Mouse (Mus musculus) MEL (cell line): ENCODE results near the gene Acad11. TPM values are rescaled to one million over a fixed set of nuclear protein-coding genes. Genes with fewer than 3 reads are reported as not detected.
A peak's percentile ranks its signal among the peaks of the same experiment; 100 is the strongest.

ENCODE experiments used
- DNase-seq: peaks from one replicate; pipeline ENCODE4 v3.0.0; 2011; ENCODE audit warnings: low read depth, low spot score
- H3K27ac ChIP-seq: 2 replicates; pipeline ENCODE4 v1.5.1; 2012; ENCODE audit warnings: low read depth, mild to moderate bottlenecking, control low read depth, low read length, moderate library complexity; ENCODE audit not compliant: control insufficient read depth
- H3K27me3 ChIP-seq, 2 experiments: fragments of 150-350 bp in 1 of 2; sonication (generic) in 1 of 2; 2 replicates each; pipeline ENCODE4 v1.6.1; 2012; ENCODE audit warnings: low read length in 2 of 2, mild to moderate bottlenecking in 2 of 2, improper control_type of control experiment in 1 of 2, moderate library complexity in 1 of 2; ENCODE audit not compliant: insufficient read depth in 2 of 2, control insufficient read depth in 1 of 2
- H3K36me3 ChIP-seq, 2 experiments: 2 replicates each; pipeline ENCODE4 v1.6.1; 2012 to 2014; ENCODE audit warnings: low read length in 2 of 2, improper control_type of control experiment in 1 of 2, inconsistent platforms in 1 of 2, mild to moderate bottlenecking in 1 of 2; ENCODE audit not compliant: insufficient read depth in 2 of 2, control insufficient read depth in 1 of 2
- H3K4me1 ChIP-seq, 2 experiments: fragments of 150-350 bp in 1 of 2; sonication (generic) in 1 of 2; 2 replicates each; pipeline ENCODE4 v1.6.1; 2012; ENCODE audit warnings: low read length in 2 of 2, improper control_type of control experiment in 1 of 2, mild to moderate bottlenecking in 1 of 2; ENCODE audit not compliant: insufficient read depth in 2 of 2, control insufficient read depth in 1 of 2
- H3K4me3 ChIP-seq, 2 experiments: fragments of 150-350 bp in 1 of 2; sonication (generic) in 1 of 2; 2 replicates each; pipeline ENCODE4 v1.5.1; 2012; ENCODE audit warnings: low read depth in 2 of 2, low read length in 2 of 2, mild to moderate bottlenecking in 2 of 2, moderate library complexity in 2 of 2, control low read depth in 1 of 2, improper control_type of control experiment in 1 of 2; ENCODE audit not compliant: control insufficient read depth in 1 of 2, insufficient read depth in 1 of 2
- H3K79me2 ChIP-seq: 2 replicates; pipeline ENCODE4 v1.6.1; 2012; ENCODE audit warnings: mild to moderate bottlenecking, low read length, moderate library complexity; ENCODE audit not compliant: control insufficient read depth, poor library complexity, insufficient read depth
- H3K9ac ChIP-seq: 2 replicates; pipeline ENCODE4 v1.6.1; 2012; ENCODE audit warnings: low read depth, mild to moderate bottlenecking, control low read depth, low read length, moderate library complexity; ENCODE audit not compliant: control insufficient read depth, poor library complexity, severe bottlenecking
- H3K9me3 ChIP-seq: fragments of 150-350 bp; sonication (generic); replicated peaks from 2 replicates; pipeline ENCODE4 v1.6.1; 2012; ENCODE audit warnings: mild to moderate bottlenecking, low read length, improper control_type of control experiment, moderate library complexity; ENCODE audit not compliant: insufficient read depth
- CHD1 ChIP-seq: IDR thresholded peaks from 2 replicates; pipeline ENCODE4 v1.6.1; 2012; ENCODE audit warnings: low read depth, mild to moderate bottlenecking, inconsistent platforms, low read length, improper control_type of control experiment
- CTCF ChIP-seq, 3 experiments: IDR thresholded peaks in 2 of 3; conservative IDR thresholded peaks in 1 of 3; 2 replicates each; pipeline ENCODE4 v1.5.1; 2011 to 2012; ENCODE audit warnings: low read length in 3 of 3, low read depth in 2 of 3, mild to moderate bottlenecking in 2 of 3, improper control_type of control experiment in 1 of 3, inconsistent platforms in 1 of 3, mixed read lengths in 1 of 3, moderate library complexity in 1 of 3; ENCODE audit not compliant: control insufficient read depth in 1 of 3, insufficient read depth in 1 of 3, poor library complexity in 1 of 3, severe bottlenecking in 1 of 3
- E2F4 ChIP-seq: IDR thresholded peaks from 2 replicates; pipeline ENCODE4 v1.6.1; 2011; ENCODE audit warnings: low read depth, low read length, improper control_type of control experiment, borderline replicate concordance
- ELF1 ChIP-seq: IDR thresholded peaks from 2 replicates; pipeline ENCODE4 v1.6.1; 2014; ENCODE audit warnings: low read depth, mild to moderate bottlenecking, inconsistent platforms, low read length, improper control_type of control experiment, moderate library complexity
- ETS1 ChIP-seq: IDR thresholded peaks from 2 replicates; pipeline ENCODE4 v1.6.1; 2012; ENCODE audit warnings: low read depth, mild to moderate bottlenecking, inconsistent platforms, low read length, improper control_type of control experiment, moderate library complexity
- GABPA ChIP-seq: IDR thresholded peaks from 2 replicates; pipeline ENCODE4 v1.6.1; 2012; ENCODE audit warnings: low read depth, mild to moderate bottlenecking, inconsistent platforms, low read length, improper control_type of control experiment, moderate library complexity
- HCFC1 ChIP-seq: IDR thresholded peaks from 2 replicates; pipeline ENCODE4 v1.6.1; 2012; ENCODE audit warnings: low read depth, mild to moderate bottlenecking, inconsistent platforms, low read length, improper control_type of control experiment, moderate library complexity
- JUND ChIP-seq: IDR thresholded peaks from 2 replicates; pipeline ENCODE4 v1.6.1; 2011; ENCODE audit warnings: low read depth, mild to moderate bottlenecking, improper control_type of control experiment, low read length
- MAFK ChIP-seq: IDR thresholded peaks from 2 replicates; pipeline ENCODE4 v1.6.1; 2011; ENCODE audit warnings: low read depth, mild to moderate bottlenecking, low read length, improper control_type of control experiment, borderline replicate concordance
- MAZ ChIP-seq: IDR thresholded peaks from 2 replicates; pipeline ENCODE4 v1.6.1; 2012; ENCODE audit warnings: low read depth, mild to moderate bottlenecking, inconsistent platforms, low read length, improper control_type of control experiment
- MEF2A ChIP-seq: IDR thresholded peaks from 2 replicates; pipeline ENCODE4 v1.6.1; 2014; ENCODE audit warnings: low read depth, mild to moderate bottlenecking, inconsistent platforms, low read length, improper control_type of control experiment; ENCODE audit not compliant: poor library complexity, insufficient replicate concordance, severe bottlenecking; ENCODE audit errors: extremely low read depth
- MXI1 ChIP-seq: IDR thresholded peaks from 2 replicates; pipeline ENCODE4 v1.6.1; 2011; ENCODE audit warnings: mild to moderate bottlenecking, low read depth, low read length, improper control_type of control experiment
- NELFE ChIP-seq: IDR thresholded peaks from 2 replicates; pipeline ENCODE4 v1.6.1; 2011; ENCODE audit warnings: low read depth, low read length, improper control_type of control experiment
- NRF1 ChIP-seq: IDR thresholded peaks from 2 replicates; pipeline ENCODE4 v1.6.1; 2014; ENCODE audit warnings: low read depth, mild to moderate bottlenecking, inconsistent platforms, low read length, improper control_type of control experiment, moderate library complexity; ENCODE audit not compliant: poor library complexity, insufficient read depth, severe bottlenecking
- POLR2A ChIP-seq, 2 experiments: IDR thresholded peaks; 2 replicates each; pipeline ENCODE4 v1.6.1; 2011 to 2012; ENCODE audit warnings: low read length in 2 of 2, mild to moderate bottlenecking in 2 of 2, control low read depth in 1 of 2, improper control_type of control experiment in 1 of 2, low read depth in 1 of 2, moderate library complexity in 1 of 2; ENCODE audit not compliant: control insufficient read depth in 1 of 2, insufficient read depth in 1 of 2, poor library complexity in 1 of 2
- POLR2AphosphoS5 ChIP-seq: IDR thresholded peaks from 2 replicates; pipeline ENCODE4 v1.6.1; 2012; ENCODE audit warnings: low read depth, borderline replicate concordance, mild to moderate bottlenecking, inconsistent platforms, low read length, moderate library complexity, mixed read lengths
- RAD21 ChIP-seq: IDR thresholded peaks from 2 replicates; pipeline ENCODE4 v1.6.1; 2011; ENCODE audit warnings: mild to moderate bottlenecking, low read depth, low read length, improper control_type of control experiment
- SIN3A ChIP-seq: IDR thresholded peaks from 2 replicates; pipeline ENCODE4 v1.6.1; 2012; ENCODE audit warnings: low read length, improper control_type of control experiment, inconsistent platforms
- SMC3 ChIP-seq: IDR thresholded peaks from 2 replicates; pipeline ENCODE4 v1.6.1; 2011; ENCODE audit warnings: low read depth, low read length, improper control_type of control experiment
- TAL1 ChIP-seq: IDR thresholded peaks from 2 replicates; pipeline ENCODE4 v1.6.1; 2012; ENCODE audit warnings: mild to moderate bottlenecking, inconsistent platforms, low read length, moderate library complexity, mixed read lengths
- TCF12 ChIP-seq: IDR thresholded peaks from 2 replicates; pipeline ENCODE4 v1.6.1; 2014; ENCODE audit warnings: low read depth, mild to moderate bottlenecking, inconsistent platforms, low read length, improper control_type of control experiment, moderate library complexity
- USF2 ChIP-seq, 2 experiments: IDR thresholded peaks; 2 replicates each; pipeline ENCODE4 v1.6.1; 2011 to 2012; ENCODE audit warnings: improper control_type of control experiment in 2 of 2, low read length in 2 of 2, borderline replicate concordance in 1 of 2, inconsistent platforms in 1 of 2, low read depth in 1 of 2, mild to moderate bottlenecking in 1 of 2; ENCODE audit not compliant: insufficient read depth in 1 of 2
- ZC3H11A ChIP-seq: IDR thresholded peaks from 2 replicates; pipeline ENCODE4 v1.6.1; 2012; ENCODE audit warnings: low read depth, mild to moderate bottlenecking, inconsistent platforms, low read length, improper control_type of control experiment
- ZKSCAN1 ChIP-seq: IDR thresholded peaks from 2 replicates; pipeline ENCODE4 v1.6.1; 2012; ENCODE audit warnings: low read depth, mild to moderate bottlenecking, inconsistent platforms, low read length, improper control_type of control experiment, moderate library complexity
- ZMIZ1 ChIP-seq: IDR thresholded peaks from 2 replicates; pipeline ENCODE4 v1.6.1; 2012; ENCODE audit warnings: low read depth, mild to moderate bottlenecking, inconsistent platforms, low read length, improper control_type of control experiment, moderate library complexity
- ZNF384 ChIP-seq: IDR thresholded peaks from 2 replicates; pipeline ENCODE4 v1.6.1; 2012; ENCODE audit warnings: low read depth, mild to moderate bottlenecking, inconsistent platforms, low read length, improper control_type of control experiment
- polyA plus RNA-seq, 2 experiments: library from polyadenylated mRNA; stranded (reverse) in 1 of 2; unstranded in 1 of 2; fragments of >175 nt in 1 of 2; fragments of >200 nt in 1 of 2; gene quantifications; 2 replicates each; pipeline versions ENCODE4 v1.2.1 to v1.2.4; 2012; ENCODE audit warnings: low replicate concordance in 2 of 2, low read depth in 1 of 2; ENCODE audit not compliant: insufficient read length in 2 of 2, insufficient read depth in 1 of 2, missing spikeins in 1 of 2
- total RNA-seq: library from RNA; depleted of rRNA; stranded (reverse); fragments of 300-350 nt; gene quantifications from 2 replicates; pipeline ENCODE4 v1.2.3, GENCODE M21; 2012

The Acad11 gene
- total and polyA plus RNA-seq, 3 experiments, result 14.2 to 16.0 TPM; not detected in 1

DNA sequence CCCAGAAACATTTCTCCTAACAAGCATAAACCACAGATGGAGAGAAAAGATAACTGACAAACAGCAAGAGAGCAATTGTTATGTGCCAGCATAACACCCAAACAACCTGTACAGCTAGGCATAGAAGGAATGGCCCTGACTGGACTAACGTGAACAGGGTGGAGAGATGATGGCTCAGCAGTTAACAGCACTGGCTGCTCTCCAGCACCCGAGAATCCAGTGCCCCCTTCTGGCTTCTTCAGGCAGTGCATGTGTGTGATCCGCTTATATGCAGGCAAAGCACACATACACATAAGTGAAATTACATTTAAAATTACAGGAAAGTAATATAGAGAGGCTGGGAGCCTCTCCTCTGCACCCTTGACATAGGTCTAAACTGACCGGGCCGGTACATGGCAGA lies 16.2 kb downstream of the Acad11 start:
- Histone ChIP-seq H3K9me3 (no peaks in the 10 kb centered on the region), H3K9ac (no peak overlapping the region), H3K79me2 (no peaks in the 10 kb centered on the region), H3K27ac (no peak overlapping the region), H3K4me1 (no peaks in the 10 kb centered on the region), H3K27me3 (no peaks in the 10 kb centered on the region), H3K4me3 (no peak overlapping the region), H3K36me3 (peaks cover 1 to 2% of the 10 kb centered on the region in 2 experiments; a peak in 3 of 4 replicates)
- peak; percentile 81 for DNase-seq
- TF ChIP-seq MAFK (peak; percentile 68; the same call in 1 of the 2 replicates), RAD21 (peak; percentile 64), ZC3H11A (peak; percentile 20; the same call in 1 of the 2 replicates), ZKSCAN1 (no peak), POLR2AphosphoS5 (no peak), CTCF (IDR thresholded peaks at IDR 0.05 in 2 of 3, conservative IDR thresholded peaks at IDR 0.05 in 1 of 3; ENCODE audit: control insufficient read depth in 1 of 3, insufficient read depth in 1 of 3, low read depth in 2 of 3, low read length in 3 of 3, poor library complexity in 1 of 3, severe bottlenecking in 1 of 3) (peak; percentile 73 to 82 (median 81)), NRF1 (no peak), SMC3 (peak; percentile 71)

DNA sequence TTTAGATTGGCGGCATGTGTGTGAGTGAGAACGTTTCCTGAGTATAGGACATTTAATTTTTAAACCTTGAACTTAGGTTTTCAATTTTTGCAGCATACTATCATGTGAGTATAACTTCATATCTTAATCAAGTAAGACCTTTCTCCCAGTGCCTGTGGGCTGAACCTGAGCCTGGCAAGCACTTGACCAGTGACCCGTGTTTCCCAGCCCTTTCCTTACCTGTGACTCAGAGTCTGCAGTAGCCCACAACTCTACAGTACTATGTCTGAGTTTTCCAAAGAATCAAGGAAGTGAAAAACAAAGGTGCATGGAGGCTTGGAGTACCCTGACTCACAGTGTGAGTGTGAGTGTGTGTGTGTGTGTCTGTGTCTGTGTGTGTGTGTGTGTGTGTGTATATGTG lies 16.9 kb downstream of the Acad11 start:
- Histone ChIP-seq H3K9ac (no peak overlapping the region), H3K9me3 (no peaks in the 10 kb centered on the region), H3K4me1 (no peaks in the 10 kb centered on the region), H3K4me3 (no peak overlapping the region), H3K27me3 (no peaks in the 10 kb centered on the region), H3K79me2 (no peaks in the 10 kb centered on the region), H3K27ac (no peak overlapping the region), H3K36me3 (peaks cover 2% of the 10 kb centered on the region in 2 experiments; a peak in 3 of 4 replicates)
- TF ChIP-seq ZMIZ1 (no peak), ZNF384 (no peak), ZKSCAN1 (no peak), USF2 (IDR thresholded peaks at IDR 0.05; ENCODE audit: borderline replicate concordance in 1 of 2, insufficient read depth in 1 of 2, low read depth in 1 of 2, low read length in 2 of 2) (no peak), E2F4 (no peak), MXI1 (no peak), HCFC1 (no peak), TCF12 (no peak), NELFE (no peak), ETS1 (no peak), MAZ (no peak), GABPA (no peak), MEF2A (no peak), CHD1 (no peak), POLR2A (IDR thresholded peaks at IDR 0.05; ENCODE audit: control insufficient read depth in 1 of 2, insufficient read depth in 1 of 2, low read depth in 1 of 2, low read length in 2 of 2, poor library complexity in 1 of 2) (no peak), TAL1 (no peak), SIN3A (no peak), ELF1 (no peak), JUND (no peak)
- DNase-seq, result no peak
